Mouse (Mus musculus): Measurements from ENCODE around the gene Ube4b.
"Not testable (repeated sequence)": the region's sequence is repeated elsewhere in the genome, so short reads cannot be mapped to it uniquely, and the experiment has no call there.

Gene Ube4b

DNA sequence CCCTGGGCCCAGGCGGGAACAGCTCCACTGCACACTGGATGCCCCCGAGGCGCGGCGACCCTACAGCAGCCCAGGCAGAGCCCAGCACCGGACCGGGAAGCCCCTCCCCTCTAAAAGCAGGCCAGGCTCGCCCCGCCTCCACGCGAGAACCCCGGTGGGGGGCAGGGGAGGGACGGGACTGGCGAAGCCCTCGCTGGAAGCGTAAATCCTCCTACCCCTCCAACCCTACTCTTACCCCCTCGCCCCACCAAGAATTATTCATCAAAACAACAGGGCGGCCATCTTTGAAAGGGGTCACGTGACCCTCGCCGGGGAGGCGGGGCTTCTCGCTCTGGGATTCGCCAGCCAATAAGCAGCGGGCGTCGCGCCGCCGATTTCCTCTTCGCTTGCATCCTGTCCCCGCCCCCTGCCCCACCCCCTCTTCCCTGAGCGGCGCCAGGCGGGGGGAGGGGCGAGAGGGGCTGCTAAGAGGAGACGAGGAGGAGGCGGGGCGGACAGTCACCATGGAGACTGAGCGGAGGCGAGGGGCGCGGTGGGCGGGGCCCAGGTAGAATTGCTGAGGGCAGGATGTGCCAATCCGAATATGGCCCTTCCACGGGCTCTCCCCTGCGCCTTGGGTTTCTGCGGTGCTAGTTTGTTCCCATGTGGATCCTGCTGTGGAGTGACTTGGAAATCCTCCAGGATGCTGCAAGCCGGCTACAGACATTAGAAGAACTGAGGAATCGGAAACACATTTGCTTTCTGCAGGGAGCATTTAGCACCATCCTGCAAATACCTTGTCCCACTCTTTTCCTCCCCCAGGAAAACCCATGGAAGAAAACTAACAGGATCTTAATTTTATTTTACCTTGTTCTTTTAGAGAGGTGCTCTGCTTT is at the start of gene Ube4b:
Gene Ube4b (minus strand): TSS at position 425 of the 875 bp plus-strand sequence.
- in situ Hi-C loops (cut with MboI; ENCODE audit: unreplicated experiment in 2 of 2), result loop anchor here in 1 of 2 experiments (25.0 kb wide), 1 partner anchor 289 kb away; the partner anchor contains the start of genes Cenps and Cort

DNA sequence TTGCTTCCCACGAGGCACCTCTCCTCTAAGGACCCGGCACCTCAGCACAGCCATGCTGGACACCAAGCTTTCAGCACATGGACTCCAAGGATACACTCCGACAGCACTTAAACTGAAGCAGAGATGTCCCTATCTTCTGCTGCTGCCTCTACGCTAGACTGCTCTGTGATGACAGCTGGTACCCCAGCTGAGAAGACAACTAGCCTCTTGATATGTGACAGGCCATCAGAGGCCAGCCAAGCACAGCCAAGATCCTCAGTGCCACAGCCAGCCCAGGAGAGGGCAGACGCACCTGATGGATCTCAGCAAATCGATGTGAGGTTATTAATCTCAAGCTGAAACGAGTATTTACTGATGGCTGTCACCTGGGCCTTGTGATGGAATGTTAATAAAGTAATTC is 48.5 kb upstream of the Ube4b start:
- in situ Hi-C loops (cut with MboI; ENCODE audit: unreplicated experiment in 2 of 2), result no loop called here

DNA sequence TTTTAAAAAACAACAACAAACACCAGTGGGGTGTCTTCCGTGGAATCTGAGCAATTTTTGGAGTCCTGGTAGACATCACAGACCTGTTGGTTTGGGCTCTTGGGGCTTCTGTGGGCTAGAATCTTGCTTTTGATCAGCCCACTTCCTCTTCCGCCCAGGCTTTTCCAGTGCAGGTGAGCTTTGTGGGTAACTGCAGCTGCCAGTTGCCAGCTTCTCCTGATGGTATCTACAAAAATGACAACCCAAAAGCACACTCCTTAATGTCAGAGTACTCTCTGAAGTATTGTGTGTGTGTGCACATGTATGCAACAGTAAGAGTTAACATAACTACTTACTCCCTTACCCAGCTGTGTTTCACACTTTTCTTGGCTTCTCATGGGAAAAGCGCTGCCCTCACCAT is 43.0 kb upstream of the Ube4b start:
- in situ Hi-C loops (cut with MboI; ENCODE audit: unreplicated experiment in 2 of 2), result no loop called here

DNA sequence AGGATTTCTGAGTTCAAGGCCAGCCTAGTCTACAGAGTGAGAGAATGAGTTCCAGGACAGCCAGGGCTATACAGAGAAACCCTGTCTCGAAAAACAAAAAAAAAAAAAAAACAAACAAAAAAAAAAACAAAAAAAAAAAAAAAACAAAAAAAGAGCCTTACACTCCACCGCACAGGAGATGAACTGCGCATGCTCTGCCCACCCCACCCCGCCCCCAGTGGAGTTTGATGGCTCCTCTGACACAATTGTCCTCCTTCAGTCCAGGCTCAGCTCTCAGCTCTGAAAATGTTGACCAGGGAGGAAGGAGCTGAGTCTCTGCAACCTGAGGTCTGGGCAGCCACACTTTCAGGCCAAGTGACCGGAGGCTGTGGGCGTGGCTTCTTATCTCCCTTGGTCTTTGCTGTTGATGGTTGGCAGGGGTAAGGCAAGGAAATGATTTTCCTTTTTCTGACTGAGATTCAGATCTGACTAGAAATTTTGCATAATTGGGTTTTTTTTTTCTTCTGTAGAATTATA is 36.9 kb upstream of the Ube4b start:
- in situ Hi-C loops (cut with MboI; ENCODE audit: unreplicated experiment in 2 of 2), result no loop called here

DNA sequence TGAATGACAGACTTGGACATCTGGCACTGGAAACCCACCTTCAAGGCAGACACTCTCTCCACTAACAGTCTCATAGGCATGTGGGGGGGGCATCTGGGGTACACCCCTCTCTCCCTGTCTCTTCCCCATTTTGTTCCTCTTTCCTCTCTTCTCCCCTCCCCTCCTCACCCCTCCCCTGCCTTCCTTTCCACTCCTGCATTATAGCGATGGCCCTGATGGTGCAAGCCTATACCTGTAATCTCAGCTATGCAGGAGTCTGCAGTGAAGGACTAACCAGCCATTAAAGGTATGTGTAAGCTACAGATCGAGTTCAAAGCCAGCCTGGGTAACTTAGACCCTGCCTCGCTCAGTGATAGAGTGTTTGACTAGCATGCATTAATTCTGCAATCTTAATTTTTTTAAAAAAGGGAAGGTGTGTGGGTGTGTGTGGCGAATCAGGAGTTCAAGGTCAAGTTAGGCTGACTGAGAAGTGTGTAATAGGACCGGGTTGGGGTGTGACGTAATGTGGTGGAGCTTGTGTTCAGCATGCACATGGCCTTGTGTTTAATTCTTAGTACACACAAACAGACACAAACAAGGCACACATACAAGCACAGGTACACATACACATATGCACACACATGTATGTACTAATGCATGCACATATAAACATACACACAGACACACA is 35.9 kb upstream of the Ube4b start:
- in situ Hi-C loops (cut with MboI; ENCODE audit: unreplicated experiment in 2 of 2), result no loop called here

DNA sequence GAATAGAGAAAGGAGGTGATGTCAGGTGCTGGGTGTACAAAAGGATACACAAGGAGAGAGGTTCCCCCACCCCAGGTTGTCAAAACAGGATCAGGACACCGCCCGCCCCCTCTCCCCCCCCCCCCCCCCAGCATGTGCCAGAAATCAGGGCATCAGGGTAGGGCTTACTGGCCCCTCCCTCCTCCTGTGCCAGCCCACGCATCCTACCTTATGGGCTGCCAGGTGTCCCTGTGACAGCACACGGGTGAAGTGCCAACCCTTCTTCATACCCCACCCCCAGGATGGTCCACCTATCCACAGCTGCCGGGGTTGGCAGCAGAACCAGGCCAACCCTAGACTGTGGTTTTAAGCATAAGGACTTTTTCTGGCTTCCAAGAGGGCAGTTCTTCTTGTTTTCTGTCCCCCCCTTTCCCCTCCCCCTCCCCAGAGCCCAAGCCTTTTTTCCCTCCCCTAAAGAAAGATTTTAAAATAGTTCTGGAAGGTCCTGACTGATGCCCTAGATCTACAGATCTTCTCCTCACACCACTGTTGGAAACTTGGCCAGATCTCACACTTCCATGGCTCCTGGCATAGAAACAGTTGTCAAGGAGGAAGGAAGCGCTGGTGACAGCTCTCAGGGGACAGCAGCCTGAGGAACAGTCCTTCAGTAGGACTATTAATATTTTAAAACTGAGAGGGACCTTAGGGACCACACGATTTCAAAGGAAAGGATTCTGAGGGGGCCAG is 35.2 kb upstream of the Ube4b start:
- in situ Hi-C loops (cut with MboI; ENCODE audit: unreplicated experiment in 2 of 2), result no loop called here

DNA sequence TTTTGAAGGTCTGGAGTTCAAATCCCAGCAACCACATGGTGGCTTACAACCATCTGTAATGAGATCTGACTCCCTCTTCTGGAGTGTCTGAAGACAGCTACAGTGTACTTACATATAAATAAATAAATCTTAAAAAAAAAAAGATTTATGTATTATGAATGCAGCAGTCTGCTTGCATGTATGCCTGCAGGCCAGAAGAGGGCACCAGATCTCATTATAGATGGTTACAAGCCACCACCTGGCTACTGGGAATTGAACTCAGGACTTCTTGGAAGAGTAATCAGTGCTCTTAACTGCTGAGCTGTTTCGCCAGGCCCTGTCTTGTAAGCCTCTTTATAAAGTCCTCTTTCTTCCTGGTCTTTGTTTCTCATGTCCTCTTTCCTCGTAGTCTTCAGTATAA is 33.9 kb upstream of the Ube4b start:
- in situ Hi-C loops (cut with MboI; ENCODE audit: unreplicated experiment in 2 of 2), result not testable (repeated sequence)

DNA sequence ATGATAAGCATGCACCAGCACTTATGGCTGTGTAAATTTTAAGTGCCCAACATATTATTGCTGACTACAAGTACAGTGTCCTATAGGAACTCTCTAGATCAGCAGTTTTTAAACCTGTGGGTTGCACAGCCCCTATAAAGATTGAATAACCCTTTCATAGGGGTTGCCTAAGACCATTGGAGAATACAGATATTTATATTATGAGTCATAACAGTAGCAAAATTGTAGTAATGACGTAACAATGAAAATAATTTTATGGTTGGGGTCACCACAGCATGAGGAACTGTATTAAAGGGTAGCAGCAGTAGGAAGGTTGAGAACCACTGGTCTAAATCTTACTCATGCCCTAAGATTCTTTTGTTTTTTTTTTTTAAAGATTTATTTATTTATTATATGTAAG is 32.9 kb upstream of the Ube4b start:
- in situ Hi-C loops (cut with MboI; ENCODE audit: unreplicated experiment in 2 of 2), result loop anchor here in 1 of 2 experiments (10.0 kb wide), 2 partner anchors 255 to 315 kb away; no protein-coding TSS in a partner anchor

DNA sequence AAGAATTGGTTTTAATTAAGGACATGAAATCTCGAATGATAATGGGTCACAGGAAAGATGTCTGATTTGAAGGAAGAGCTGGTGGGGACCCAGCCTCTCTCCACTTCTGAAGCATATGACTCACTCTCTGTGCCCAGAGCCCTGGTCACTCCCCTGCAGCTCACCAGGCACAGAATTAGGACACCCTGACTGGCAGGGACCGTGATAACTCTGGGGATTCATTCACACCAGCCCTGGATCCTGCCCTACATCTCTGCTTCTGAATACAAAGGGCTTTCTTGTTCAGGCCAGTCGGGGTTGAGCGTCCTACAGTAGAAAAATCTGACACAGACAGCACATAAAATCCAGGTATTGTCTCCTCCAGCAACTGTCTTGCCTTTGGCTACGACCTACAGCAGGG is 32.0 kb upstream of the Ube4b start:
- in situ Hi-C loops (cut with MboI; ENCODE audit: unreplicated experiment in 2 of 2), result loop anchor here in 1 of 2 experiments (10.0 kb wide), 2 partner anchors 256 to 314 kb away; no protein-coding TSS in a partner anchor

DNA sequence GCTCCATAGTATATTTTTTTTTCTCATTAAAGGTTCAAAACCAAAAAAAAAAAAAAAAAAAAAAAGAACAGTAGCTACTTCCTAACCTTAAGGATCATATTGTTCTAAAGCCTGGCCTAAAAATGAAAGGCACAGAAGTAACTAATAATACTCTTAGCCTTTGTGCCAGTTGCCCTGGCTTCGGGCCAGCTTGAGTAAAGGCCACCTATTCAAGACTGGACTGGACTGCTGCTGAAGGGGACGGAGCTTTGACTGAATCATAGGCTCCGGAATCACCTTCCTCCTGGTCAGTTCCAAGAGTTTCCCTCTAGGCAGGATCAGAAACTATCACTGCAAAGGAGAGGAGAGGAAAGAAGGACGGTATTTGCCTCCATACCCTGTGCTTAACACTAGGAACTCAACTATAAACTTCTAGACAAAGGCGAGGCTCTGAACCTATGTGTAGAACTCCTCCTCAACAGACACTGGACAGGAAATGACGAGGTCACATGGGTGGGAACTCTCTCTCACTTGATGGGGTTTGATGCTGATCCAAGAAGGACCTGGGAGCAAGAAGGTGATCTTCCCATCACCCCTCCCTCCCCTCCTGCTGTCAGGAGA is 31.4 kb upstream of the Ube4b start:
- in situ Hi-C loops (cut with MboI; ENCODE audit: unreplicated experiment in 2 of 2), result loop anchor here in 1 of 2 experiments (10.0 kb wide), 2 partner anchors 257 to 313 kb away; no protein-coding TSS in a partner anchor

DNA sequence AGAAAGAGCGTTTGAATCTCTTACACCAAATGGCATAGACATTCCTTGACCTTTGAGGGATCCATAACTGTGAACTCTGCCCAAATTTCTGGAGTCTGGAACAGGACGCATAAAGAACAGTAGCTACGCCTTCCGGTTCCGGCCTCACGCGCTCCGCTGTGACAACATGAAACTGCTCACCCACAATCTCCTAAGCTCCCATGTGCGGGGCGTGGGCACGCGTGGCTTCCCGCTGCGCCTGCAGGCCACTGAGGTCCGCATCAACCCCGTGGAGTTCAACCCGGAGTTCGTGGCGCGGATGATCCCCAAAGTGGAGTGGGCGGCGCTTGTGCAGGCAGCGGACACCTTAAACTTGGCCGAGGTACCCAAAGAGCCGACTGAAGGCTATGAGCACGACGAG is 30.6 kb upstream of the Ube4b start:
- in situ Hi-C loops (cut with MboI; ENCODE audit: unreplicated experiment in 2 of 2), result loop anchor here in 1 of 2 experiments (10.0 kb wide), 2 partner anchors 258 to 312 kb away; no protein-coding TSS in a partner anchor

DNA sequence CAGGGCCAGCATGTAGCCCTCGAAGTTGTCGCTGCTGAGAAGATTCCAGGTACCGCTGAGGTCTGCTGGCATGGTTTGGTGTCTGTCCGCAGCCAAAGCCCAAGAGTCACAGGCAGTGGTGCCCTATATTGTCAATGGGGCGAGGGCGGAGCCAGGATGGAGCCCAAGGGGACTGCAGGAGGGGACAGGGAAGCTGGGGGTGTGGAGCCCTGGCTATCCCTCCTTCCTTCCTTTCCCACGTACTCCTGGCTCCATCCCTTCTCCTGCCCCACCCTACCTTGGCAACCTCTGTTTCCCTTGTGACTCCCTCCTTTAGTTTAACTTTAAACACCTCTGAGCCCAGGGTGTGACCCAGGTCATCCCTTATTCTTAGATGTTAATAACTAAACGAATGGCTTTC is 28.3 kb upstream of the Ube4b start, which contains the start of gene Rbp7:
Gene Rbp7 (minus strand): TSS at position 100 of the 400 bp plus-strand sequence.
- in situ Hi-C loops (cut with MboI; ENCODE audit: unreplicated experiment in 2 of 2), result loop anchor here (5.0 to 10.0 kb wide), 5 partner anchors 37 to 310 kb away; no protein-coding TSS in a partner anchor

DNA sequence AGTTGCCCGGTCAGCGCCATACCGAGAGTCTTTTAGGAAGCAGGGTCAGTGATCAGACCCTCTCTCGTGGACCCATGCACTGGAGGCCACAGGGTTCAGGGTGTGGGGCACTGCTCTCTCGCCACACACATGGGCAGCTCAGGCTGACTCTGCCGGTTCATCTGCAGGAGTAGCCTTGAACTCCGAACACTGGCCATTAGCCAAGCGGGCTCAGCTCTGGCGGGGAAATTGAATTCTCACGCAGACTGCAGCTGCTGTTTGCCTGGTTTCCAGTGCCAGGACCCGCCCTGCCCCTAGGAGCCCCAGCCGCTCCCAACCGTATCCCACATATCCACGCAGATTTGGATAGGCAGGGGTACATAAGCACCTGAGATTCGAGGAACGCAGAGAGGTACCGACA is 27.7 kb upstream of the Ube4b start:
- in situ Hi-C loops (cut with MboI; ENCODE audit: unreplicated experiment in 2 of 2), result loop anchor here (5.0 to 10.0 kb wide), 5 partner anchors 38 to 309 kb away; no protein-coding TSS in a partner anchor

DNA sequence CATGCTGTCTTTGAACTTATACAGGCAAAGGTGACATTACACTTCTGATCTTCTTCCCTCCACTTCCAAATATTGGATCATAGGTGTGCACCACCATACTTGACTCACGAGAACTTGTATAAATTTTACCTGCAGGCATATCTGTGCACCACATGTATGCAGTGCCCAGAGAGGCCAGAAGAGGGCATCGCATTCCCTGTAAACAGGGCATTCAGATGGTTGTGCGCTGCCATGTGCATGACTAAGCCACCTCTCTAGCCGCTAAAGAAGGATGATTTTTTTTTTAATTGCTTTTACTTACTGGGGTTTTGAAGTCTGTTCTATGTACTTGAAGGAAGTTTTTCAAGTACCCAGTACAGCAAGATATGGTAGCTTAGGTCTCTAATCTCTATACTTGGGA is 27.1 kb upstream of the Ube4b start:
- in situ Hi-C loops (cut with MboI; ENCODE audit: unreplicated experiment in 2 of 2), result loop anchor here (5.0 to 10.0 kb wide), 5 partner anchors 39 to 309 kb away; no protein-coding TSS in a partner anchor

DNA sequence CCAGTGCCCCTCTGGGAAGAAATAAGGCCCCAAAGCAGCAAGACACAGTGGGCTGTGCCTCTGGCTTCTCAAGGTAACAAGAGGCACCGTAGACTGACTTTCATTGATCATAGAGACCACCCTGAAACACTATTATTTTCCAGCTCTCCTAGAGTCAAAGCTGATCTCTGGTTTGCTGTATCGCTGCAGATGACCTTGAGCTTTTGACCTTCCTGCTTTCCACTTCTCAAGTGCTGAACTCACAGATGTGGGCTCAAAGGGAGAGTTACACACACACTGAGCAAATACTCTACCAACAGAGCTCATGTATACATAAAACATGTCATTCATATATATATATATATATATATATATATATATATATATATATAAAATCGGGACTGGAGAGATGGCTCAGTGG is 24.1 kb upstream of the Ube4b start:
- in situ Hi-C loops (cut with MboI; ENCODE audit: unreplicated experiment in 2 of 2), result loop anchor here (5.0 to 10.0 kb wide), 5 partner anchors 38 to 306 kb away; no protein-coding TSS in a partner anchor

DNA sequence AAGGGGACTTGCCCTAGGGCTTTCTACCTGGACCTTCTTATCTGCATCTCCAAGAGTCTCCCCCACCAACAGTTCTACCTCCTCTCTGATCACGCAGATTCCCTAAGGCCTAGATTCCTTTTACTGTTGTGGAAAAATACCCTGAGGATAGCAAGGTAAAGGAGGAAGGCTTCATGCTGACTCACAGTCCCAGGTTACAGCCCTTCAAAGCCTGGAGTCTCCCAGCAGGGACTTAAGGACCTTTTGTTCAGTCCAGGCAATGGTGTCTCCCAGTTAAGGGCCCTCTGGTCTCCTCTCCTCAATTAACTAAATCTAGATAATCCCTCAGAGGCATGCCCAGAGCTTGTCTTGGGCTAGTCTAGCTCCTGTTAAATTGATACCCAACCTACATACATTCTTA is 19.8 kb upstream of the Ube4b start:
- in situ Hi-C loops (cut with MboI; ENCODE audit: unreplicated experiment in 2 of 2), result loop anchor here in 1 of 2 experiments (25.0 kb wide), 1 partner anchor 309 kb away; the partner anchor contains the start of genes Cenps and Cort

DNA sequence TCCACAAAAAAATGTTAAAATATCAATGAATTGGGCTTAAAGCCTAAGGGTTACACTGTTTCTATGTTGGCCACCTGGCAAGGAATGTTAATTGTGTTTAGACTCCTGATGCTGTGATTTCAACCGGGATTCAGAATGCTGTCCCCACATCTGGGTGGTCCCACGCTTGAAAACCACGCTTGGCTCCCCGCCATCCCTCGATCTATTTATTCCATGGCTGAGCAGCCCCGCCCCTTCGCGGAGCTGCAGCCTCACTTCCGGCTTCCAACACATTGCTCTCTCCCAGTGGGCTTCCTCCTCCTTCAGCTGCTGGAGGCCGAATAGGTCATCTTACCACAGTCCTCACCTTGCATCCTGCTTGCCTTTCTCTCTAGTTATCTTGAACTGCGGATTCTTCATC is 19.3 kb upstream of the Ube4b start:
- in situ Hi-C loops (cut with MboI; ENCODE audit: unreplicated experiment in 2 of 2), result loop anchor here in 1 of 2 experiments (25.0 kb wide), 1 partner anchor 309 kb away; the partner anchor contains the start of genes Cenps and Cort

DNA sequence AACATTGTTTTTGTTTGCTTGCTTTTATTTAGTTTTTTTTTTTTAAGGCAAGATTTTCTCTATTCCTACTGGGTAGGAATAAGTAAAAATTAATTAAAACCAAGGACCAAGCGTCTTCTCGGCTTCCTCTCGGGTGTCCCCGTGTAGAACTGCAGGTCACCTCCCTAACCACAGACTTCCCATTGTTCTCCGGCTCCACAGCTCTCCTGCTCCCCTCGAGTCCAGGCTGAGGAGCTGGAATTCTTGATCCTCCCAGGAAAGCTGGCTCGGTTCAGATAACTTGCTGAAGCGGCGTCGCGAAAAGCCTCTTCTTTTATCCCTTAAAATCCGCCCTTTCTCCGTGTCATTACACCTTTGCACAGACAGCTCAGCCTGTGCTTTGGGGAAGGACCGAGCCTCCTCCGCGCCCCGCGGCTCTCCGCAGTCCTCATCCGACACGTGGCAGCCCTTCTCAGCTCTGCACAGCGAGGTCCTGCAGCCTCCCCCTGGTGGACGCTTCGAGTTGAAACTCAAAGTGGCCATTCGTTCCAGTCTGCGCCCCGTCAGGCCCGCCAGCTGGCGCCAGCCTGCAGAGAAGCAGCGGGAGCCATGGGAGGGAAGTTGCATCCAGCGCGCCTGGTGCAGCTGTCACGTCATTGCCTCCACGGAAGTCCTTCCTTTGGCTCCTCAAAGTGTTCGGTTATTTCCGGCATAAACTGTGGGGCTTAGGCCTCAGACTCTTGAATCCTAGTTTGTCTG is 18.6 kb upstream of the Ube4b start:
- in situ Hi-C loops (cut with MboI; ENCODE audit: unreplicated experiment in 2 of 2), result loop anchor here (5.0 to 25.0 kb wide), 2 partner anchors 68 to 308 kb away; partner anchors contain the start of genes Cenps (in 1 of the 2) and Cort (in 1 of the 2)

DNA sequence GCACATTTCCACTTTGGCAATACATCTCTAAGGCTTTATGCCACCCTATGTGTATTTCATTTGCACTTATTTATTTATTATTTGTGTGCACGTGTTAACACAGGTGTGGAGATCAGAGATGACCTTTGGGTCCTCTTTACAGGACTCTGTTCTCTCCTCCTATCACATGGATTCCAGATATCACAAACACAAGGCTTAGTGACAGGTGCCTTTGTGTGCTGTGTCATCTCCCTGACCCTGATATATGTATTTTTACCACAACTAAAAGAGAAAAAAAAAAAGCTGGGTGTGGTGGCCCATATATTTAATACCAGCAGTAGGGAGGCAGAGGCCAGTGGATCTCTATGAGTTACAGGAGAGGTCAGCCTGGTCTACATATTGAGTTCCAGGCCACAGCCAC is 17.9 kb upstream of the Ube4b start:
- in situ Hi-C loops (cut with MboI; ENCODE audit: unreplicated experiment in 2 of 2), result loop anchor here (5.0 to 25.0 kb wide), 2 partner anchors 67 to 307 kb away; partner anchors contain the start of genes Cenps (in 1 of the 2) and Cort (in 1 of the 2)

Data from v-Abl transformed pro-B cells (cell line).